Mouse (Mus musculus) urinary bladder, adult 18-20 months (tissue): ENCODE measurements around the gene Erich3.

Experiments
- DNase-seq, 2 experiments: peaks; one replicate each; pipeline ENCODE4 v3.0.0; 2022; ENCODE audit warnings: low spot score in 2 of 2, mixed read lengths in 2 of 2

Erich3 gene

GRCm38 (mm10) chr3:154673326-154673725, 9.7 kb downstream of the Erich3 start:
- DNase-seq = no peak

GRCm38 (mm10) chr3:154682570-154682969, 18.9 kb downstream of the Erich3 start:
- no peak for DNase-seq

GRCm38 (mm10) chr3:154683667-154684066, 20.0 kb downstream of the Erich3 start:
- no peak for DNase-seq

- DNase-seq = no peak
Measured at GRCm38 (mm10) chr3:154690260-154690659, 26.6 kb downstream of the Erich3 start.

GRCm38 (mm10) chr3:154691897-154692571, 28.4 kb downstream of the Erich3 start:
- DNase-seq = peak in 1 of 2 experiments; percentile 4

GRCm38 (mm10) chr3:154692572-154692922, 28.9 kb downstream of the Erich3 start:
- DNase-seq = no peak

- DNase-seq = no peak
Measured at GRCm38 (mm10) chr3:154693902-154694301, 30.2 kb downstream of the Erich3 start.

- DNase-seq = no peak
Measured at GRCm38 (mm10) chr3:154696611-154697010, 33.0 kb downstream of the Erich3 start.

- DNase-seq = no peak
Measured at GRCm38 (mm10) chr3:154698907-154699306, 35.2 kb downstream of the Erich3 start.

- no peak for DNase-seq
Measured at GRCm38 (mm10) chr3:154700296-154700695, 36.6 kb downstream of the Erich3 start.

GRCm38 (mm10) chr3:154700735-154701134, 37.1 kb downstream of the Erich3 start:
- no peak for DNase-seq

GRCm38 (mm10) chr3:154704755-154705154, 41.1 kb downstream of the Erich3 start:
- DNase-seq = no peak

- no peak for DNase-seq
Measured at GRCm38 (mm10) chr3:154708150-154708549, 44.5 kb downstream of the Erich3 start.

GRCm38 (mm10) chr3:154723198-154723597, 59.5 kb downstream of the Erich3 start:
- no peak for DNase-seq

- no peak for DNase-seq
Measured at GRCm38 (mm10) chr3:154731431-154731830, 67.8 kb downstream of the Erich3 start.

- DNase-seq = no peak
Measured at GRCm38 (mm10) chr3:154741496-154741895, 77.8 kb downstream of the Erich3 start.

GRCm38 (mm10) chr3:154742927-154743326, 79.3 kb downstream of the Erich3 start:
- DNase-seq = no peak

GRCm38 (mm10) chr3:154744317-154744716, 80.7 kb downstream of the Erich3 start:
- no peak for DNase-seq

- no peak for DNase-seq
Measured at GRCm38 (mm10) chr3:154754505-154754904, 90.8 kb downstream of the Erich3 start.

GRCm38 (mm10) chr3:154755225-154755624, 91.6 kb downstream of the Erich3 start:
- DNase-seq = no peak

GRCm38 (mm10) chr3:154758089-154758488, 94.4 kb downstream of the Erich3 start:
- DNase-seq = no peak

- no peak for DNase-seq
Measured at GRCm38 (mm10) chr3:154761108-154761507, 97.4 kb downstream of the Erich3 start.

GRCm38 (mm10) chr3:154763374-154763773, 99.7 kb downstream of the Erich3 start:
- no peak for DNase-seq

- no peak for DNase-seq
Measured at GRCm38 (mm10) chr3:154764115-154764514, 100.5 kb downstream of the Erich3 start.
